Mouse (Mus musculus) C3H10T1/2 (cell line): ENCODE measurements around the gene Prss58. TPM values are rescaled to one million over a fixed set of nuclear protein-coding genes. Genes with fewer than 3 reads are reported as not detected.

Experiments used
- polyA plus RNA-seq, 2 experiments: library from polyadenylated mRNA; unstranded; fragments of >200 nt; fragmentation: generic; extraction: Trizol; gene quantifications; one replicate each; pipeline ENCODE4 v1.2.1; 2012; ENCODE audit warnings: missing spikeins in 2 of 2

The Prss58 gene
- not detected for polyA plus RNA-seq

GRCm38 (mm10) chr6:40900287-40900686, at the start of gene Prss58:
Gene Prss58 (minus strand): TSS chr6:40900387.

GRCm38 (mm10) chr6:40940457-40940856, 40.3 kb upstream of the Prss58 start, which contains the start of gene 1700074P13Rik:
Gene 1700074P13Rik (minus strand): TSS chr6:40940557.

GRCm38 (mm10) chr6:40887394-40887793, 12.8 kb downstream of the Prss58 start, which contains the start of gene Moxd2:
Gene Moxd2 (minus strand): TSS chr6:40887494.

Other genes with a start within 250 kb of the Prss58 start
- not detected for gene Moxd2, start 12.9 kb downstream of the Prss58 start, polyA plus RNA-seq
- gene 1700074P13Rik, start 40.2 kb upstream of the Prss58 start, polyA plus RNA-seq: not detected
- gene Gm4744, start 51.5 kb upstream of the Prss58 start, polyA plus RNA-seq: not detected
- gene 1810009J06Rik, start 64.4 kb upstream of the Prss58 start, polyA plus RNA-seq: not detected
- not detected for gene Gm2663, start 99.1 kb upstream of the Prss58 start, polyA plus RNA-seq
- under 1 TPM in 1 of 2 experiments, not detected in 1; 0.01 TPM for gene 2210010C04Rik, start 135.1 kb upstream of the Prss58 start, polyA plus RNA-seq